Mouse (Mus musculus) megakaryocyte-erythroid progenitor cell, adult 5 weeks (primary cell): ENCODE results near the gene Tgfbr1. TPM values are rescaled to one million over a fixed set of nuclear protein-coding genes. Genes with fewer than 3 reads are reported as not detected.

ENCODE experiments used
- polyA plus RNA-seq: library from polyadenylated mRNA; stranded (reverse); fragments of >175 nt; gene quantifications from 2 replicates; pipeline ENCODE4 v1.2.3, GENCODE M21; 2012

Gene Tgfbr1
- 1.6 and 1.7 TPM in 2 replicates for polyA plus RNA-seq

GRCm38 (mm10) chr4:47352803-47353388 is at the start of gene Tgfbr1:
Tgfbr1 (plus strand) TSS chr4:47353222.

Other genes starting within 250 kb of the Tgfbr1 start
- gene Col15a1, start 145.1 kb upstream of the Tgfbr1 start, polyA plus RNA-seq = 0.11 TPM in 1 of 2 replicates, not detected in the other
- 12.7 and 13.5 TPM in 2 replicates for gene Alg2, start 121.1 kb downstream of the Tgfbr1 start, polyA plus RNA-seq
- 228 and 308 TPM in 2 replicates for gene Sec61b, start 121.4 kb downstream of the Tgfbr1 start, polyA plus RNA-seq